Comparison of ENCODE assay signal across 9 mouse cellular contexts in genomic region chr12:72515446-72515845, GRCm38 (mm10). TPM values are rescaled to one million over a fixed set of nuclear protein-coding genes. Genes with fewer than 3 reads are reported as not detected.
DNase-seq lines count a peak whose midpoint lies in the region; ATAC-seq lines count a peak whose summit lies in the region.
"Had no signal": no experiment of that assay in that cellular context is flagged by ENCODE, and none has a peak within 500 bp of the region (broad histone marks: within the 10 kb centered on the region; RNA-seq: fewer than 3 reads in every experiment).

No protein-coding gene starts in this region.

- intact Hi-C loops in left cerebral cortex, postnatal 14 days (cut with DNase I) = loop anchor here (5.0 to 10.0 kb wide), 2 partner anchors 137 to 459 kb away; no protein-coding TSS in a partner anchor
- intact Hi-C loops in gastrocnemius, postnatal 14 days (cut with DNase I; ENCODE audit: low total_unique reads) = loop anchor here (10.0 kb wide), 1 partner anchor 139 kb away; no protein-coding TSS in a partner anchor

- no peaks in the 10 kb centered on the region for H3K9me3 ChIP-seq in forebrain, embryonic 12.5 days
- no peaks in the 10 kb centered on the region for H3K9me3 ChIP-seq in forebrain, embryonic 10.5 days
- H3K9me3 ChIP-seq: hindbrain, embryonic 15.5 days had no signal

- ATAC-seq in forebrain, embryonic 12.5 days (ENCODE audit: low FRiP score) = 0 out of 2 replicates have a peak, but pooled peaks have one; percentile 59
- peak; percentile 79 for ATAC-seq in megakaryocyte progenitor cell, adult 5-6 weeks (replicated peaks; ENCODE audit: poor library complexity)

- H3K4me2 ChIP-seq in forebrain, embryonic 12.5 days = no peak overlapping the region
- H3K4me2 ChIP-seq: hindbrain, embryonic 15.5 days had no signal

- no peak overlapping the region for H3K27ac ChIP-seq in forebrain, embryonic 12.5 days
- no peak overlapping the region for H3K27ac ChIP-seq in forebrain, embryonic 10.5 days
- H3K27ac ChIP-seq: hindbrain, embryonic 15.5 days had no signal

- no peak for DNase-seq in forebrain, embryonic 10.5 days (ENCODE audit: extremely low spot score, low spot score)
- peak; percentile 40 to 49 for DNase-seq in left cerebral cortex, postnatal 14 days (ENCODE audit: low spot score in 2 of 2)
- DNase-seq in left cerebral cortex, adult 9 months (ENCODE audit: low spot score in 2 of 2) = no peak
- peak; percentile 74 for DNase-seq in adipocyte (ENCODE audit: low spot score)
- DNase-seq in right cerebral cortex, adult 2 months (ENCODE audit: low spot score in 2 of 2) = no peak
- DNase-seq in gastrocnemius, postnatal 14 days = no peak

- peaks cover 6% of the 10 kb centered on the region; the same call in 1 of the 2 replicates for H3K4me1 ChIP-seq in forebrain, embryonic 12.5 days
- H3K4me1 ChIP-seq in forebrain, embryonic 10.5 days = peaks cover 24% of the 10 kb centered on the region

- 68% methylated on average over 3 of the region's 3 CpGs for WGBS in forebrain, embryonic 12.5 days
- 77% methylated on average over 3 of the region's 3 CpGs for WGBS in forebrain, embryonic 10.5 days

- no peak overlapping the region for H3K4me3 ChIP-seq in forebrain, embryonic 12.5 days (replicated peaks)
- no peak overlapping the region for H3K4me3 ChIP-seq in forebrain, embryonic 10.5 days
- H3K4me3 ChIP-seq: hindbrain, embryonic 15.5 days had no signal

- H3K36me3 ChIP-seq in forebrain, embryonic 12.5 days (replicated peaks) = no peaks in the 10 kb centered on the region
- H3K36me3 ChIP-seq in forebrain, embryonic 10.5 days (replicated peaks) = no peaks in the 10 kb centered on the region
- H3K36me3 ChIP-seq: hindbrain, embryonic 15.5 days had no signal

- no peaks in the 10 kb centered on the region for H3K27me3 ChIP-seq in forebrain, embryonic 12.5 days
- H3K27me3 ChIP-seq in forebrain, embryonic 10.5 days (ENCODE audit: poor library complexity, severe bottlenecking) = no peaks in the 10 kb centered on the region
- H3K27me3 ChIP-seq: hindbrain, embryonic 15.5 days had no signal

- no peak overlapping the region for H3K9ac ChIP-seq in forebrain, embryonic 12.5 days
- H3K9ac ChIP-seq: hindbrain, embryonic 15.5 days had no signal

RNA-seq across cellular contexts. Expression of gene Pcnx4, which starts 20.7 kb away (rescaled TPM):
- polyA plus RNA-seq in forebrain, embryonic 12.5 days (2016; fragmentation: Nextera tagmentation; extraction: Ambion mirVana) = 15.5 and 17.6 TPM in 2 replicates
- polyA plus RNA-seq in forebrain, embryonic 10.5 days (2016; fragmentation: Nextera tagmentation; extraction: Ambion mirVana) = 13.4 and 14.4 TPM in 2 replicates
- 10 to 100 TPM; 29.7 to 31.7 TPM for total RNA-seq in left cerebral cortex, postnatal 14 days (2021)
- 1.9 and 2.9 TPM in 2 replicates for total RNA-seq in megakaryocyte progenitor cell, adult 5-6 weeks (2015)
- 1.00 and 2.3 TPM in 2 replicates for total RNA-seq in megakaryocyte progenitor cell, adult 5-6 weeks (2017)
- total RNA-seq in gastrocnemius, postnatal 14 days (2021) = 1 to 10 TPM; 2.1 to 2.6 TPM

Comparison
In these comparisons a context has a peak if more than half of its experiments do, and no peak if none do; other contexts are left out.
1. DNase-seq: peak in left cerebral cortex, postnatal 14 days (2 of 2) and adipocyte (single experiment); none in forebrain, embryonic 10.5 days (single experiment), left cerebral cortex, adult 9 months (0 of 2), right cerebral cortex, adult 2 months (0 of 2) and gastrocnemius, postnatal 14 days (single experiment).
2. RNA of gene Pcnx4, which starts 20.7 kb away (total RNA-seq): 29.7 to 31.7 TPM in left cerebral cortex, postnatal 14 days; 1.00 to 2.9 TPM in megakaryocyte progenitor cell, adult 5-6 weeks and 2.1 to 2.6 TPM in gastrocnemius, postnatal 14 days; every median in the first group is over 4 times any median in the second.